12 mouse cellular contexts compared by ENCODE assay signal in genomic region chr4:95443854-95444811, GRCm38 (mm10).
DNase-seq lines count a peak whose midpoint lies in the region; ATAC-seq and TF ChIP-seq lines count a peak whose summit lies in the region.
"Had no signal": no experiment of that assay in that cellular context is flagged by ENCODE, and none has a peak within 500 bp of the region (broad histone marks: within the 10 kb centered on the region; RNA-seq: fewer than 3 reads in every experiment).

No protein-coding gene starts in this region.

- DNase-seq in CD4-positive, CD25-positive, alpha-beta regulatory T cell, adult 2 months (ENCODE audit: low read depth, low spot score) = peak; percentile 6
- peak; percentile 45 for DNase-seq in gonadal fat pad, adult 2 months (ENCODE audit: low read depth)
- DNase-seq in kidney, postnatal 10 days = peak; percentile 84
- DNase-seq in forebrain, postnatal 0 days = no peak
- DNase-seq in cerebellum, postnatal 4 days (ENCODE audit: low spot score in 2 of 2) = no peak
- DNase-seq: cerebellum, postnatal 10 days; gastrocnemius, postnatal 25 days; heart, postnatal 14 days had no signal

- no peaks in the 10 kb centered on the region for H3K36me3 ChIP-seq in small intestine, adult 2 months (ENCODE audit: control insufficient read depth, insufficient read depth, low read length)
- H3K36me3 ChIP-seq in forebrain, postnatal 0 days (ENCODE audit: insufficient read depth) = no peaks in the 10 kb centered on the region

- WGBS in small intestine, adult 2 months = 34% methylated on average over 12 of the region's 12 CpGs
- 50% methylated on average over 12 of the region's 12 CpGs for WGBS in forebrain, postnatal 0 days

- H3K9ac ChIP-seq in forebrain, postnatal 0 days = no peak overlapping the region

- TF ChIP-seq CTCF in small intestine, adult 2 months (IDR thresholded peaks at IDR 0.05; ENCODE audit: extremely low read depth, insufficient read length, insufficient replicate concordance, low read depth, low read length) = no peak
- TF ChIP-seq CTCF in forebrain, postnatal 0 days (IDR thresholded peaks at IDR 0.05; ENCODE audit: low read depth) = no peak

- no peaks in the 10 kb centered on the region for H3K27me3 ChIP-seq in small intestine, adult 2 months (ENCODE audit: control insufficient read depth, insufficient read depth, low read length)
- H3K27me3 ChIP-seq in forebrain, postnatal 0 days (ENCODE audit: insufficient read depth, low read length) = no peaks in the 10 kb centered on the region
- H3K27me3 ChIP-seq: megakaryocyte, embryonic 14.5 days had no signal

- H3K4me2 ChIP-seq in forebrain, postnatal 0 days (ENCODE audit: low read depth) = no peak overlapping the region

- no peak overlapping the region for H3K4me3 ChIP-seq in small intestine, adult 2 months (ENCODE audit: low read depth, low read length)
- no peak overlapping the region for H3K4me3 ChIP-seq in forebrain, postnatal 0 days (ENCODE audit: low read depth, low read length)
- H3K4me3 ChIP-seq: megakaryocyte, embryonic 14.5 days had no signal

- peak overlapping the region; percentile 68 for H3K27ac ChIP-seq in small intestine, adult 2 months (ENCODE audit: insufficient read depth, low read depth, low read length)
- H3K27ac ChIP-seq in forebrain, postnatal 0 days (ENCODE audit: low read depth, low read length) = no peak overlapping the region

- no peaks in the 10 kb centered on the region for H3K9me3 ChIP-seq in forebrain, postnatal 0 days (ENCODE audit: low read length)

- H3K4me1 ChIP-seq in small intestine, adult 2 months (ENCODE audit: control insufficient read depth, insufficient read depth, insufficient read length, low read length) = peaks cover 10% of the 10 kb centered on the region; the same call in 1 of the 2 replicates
- H3K4me1 ChIP-seq in forebrain, postnatal 0 days (ENCODE audit: insufficient read depth) = no peaks in the 10 kb centered on the region

- no peak for TF ChIP-seq POLR2A in small intestine, adult 2 months (IDR thresholded peaks at IDR 0.05; ENCODE audit: low read depth, low read length)

- no peak for ATAC-seq in CD4-positive, CD25-positive, alpha-beta regulatory T cell, adult 4 months
- no peak for ATAC-seq in megakaryocyte, adult 5-6 weeks (ENCODE audit: poor library complexity, severe bottlenecking)
- ATAC-seq in forebrain, postnatal 0 days = no peak

Comparison
In these comparisons a context has a peak if more than half of its experiments do, and no peak if none do; other contexts are left out.
1. DNase-seq: peak in CD4-positive, CD25-positive, alpha-beta regulatory T cell, adult 2 months (single experiment), gonadal fat pad, adult 2 months (single experiment) and kidney, postnatal 10 days (single experiment); none in forebrain, postnatal 0 days (single experiment) and cerebellum, postnatal 4 days (0 of 2).